Mouse (Mus musculus) heart, adult 2 months (tissue): ENCODE data around the gene Kpna2.

Source experiments
- CTCF ChIP-seq: fragments of 200-600 bp; IDR thresholded peaks from 2 replicates; pipeline ENCODE4 v1.8.1; 2022; ENCODE audit warnings: antibody characterized with exemption, mild to moderate bottlenecking, moderate library complexity
- EP300 ChIP-seq: fragments of 200-500 bp; IDR thresholded peaks from 2 replicates; pipeline ENCODE4 v1.6.1; 2011; ENCODE audit warnings: low read depth, low read length, control low read depth; ENCODE audit not compliant: insufficient read depth
- POLR2A ChIP-seq: fragments of 200-500 bp; IDR thresholded peaks from 2 replicates; pipeline ENCODE4 v1.6.1; 2011; ENCODE audit warnings: mild to moderate bottlenecking, low read depth, low read length, control low read depth; ENCODE audit not compliant: insufficient read depth

- TF ChIP-seq CTCF (no peak), POLR2A (no peak), EP300 (no peak)
These were observed 34.9 kb upstream of the Kpna2 start for GRCm38 (mm10) chr11:107034085-107034810.
